Mouse (Mus musculus): Measurements from ENCODE around the gene Foxk1.

DNA sequence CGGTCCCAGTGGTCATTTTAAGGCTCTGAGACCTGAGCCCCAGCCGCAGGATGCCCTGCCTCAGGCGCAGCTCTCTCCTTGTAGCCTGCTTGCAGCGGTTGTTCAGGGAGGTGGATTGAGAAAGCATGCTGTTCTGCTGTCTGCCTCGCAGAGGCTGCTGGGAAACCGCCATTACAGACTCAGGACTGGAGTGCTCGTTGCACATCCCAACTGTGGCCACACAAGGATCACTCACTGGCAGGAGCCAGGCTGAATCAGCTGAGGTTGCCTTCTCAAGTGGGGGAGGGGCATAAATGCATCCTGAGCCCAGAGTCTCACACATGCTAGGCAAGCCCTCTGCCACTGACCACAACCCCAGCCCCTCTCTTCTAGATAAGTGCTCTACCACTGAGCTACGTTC, 44.4 kb downstream of the Foxk1 start:
- no peak for TF ChIP-seq TAL1 (IDR thresholded peaks at IDR 0.05; ENCODE audit: low read length)
- TF ChIP-seq GATA1 (IDR thresholded peaks at IDR 0.05; ENCODE audit: low read length): no peak

All from erythroblast, embryonic 14.5 days (primary cell).